Mouse (Mus musculus) hindlimb bud, embryonic 11.5 days (tissue): ENCODE data around the gene Tmem182.

ENCODE experiments used
- DNase-seq: peaks from one replicate; pipeline ENCODE4 v3.0.0-alpha.2; 2012; ENCODE audit warnings: low read depth, low spot score; ENCODE audit errors: extremely low spot score

Tmem182 gene

GRCm38 (mm10) chr1:40797348-40797747 lies 8.1 kb upstream of the Tmem182 start:
- no peak for DNase-seq

DNA sequence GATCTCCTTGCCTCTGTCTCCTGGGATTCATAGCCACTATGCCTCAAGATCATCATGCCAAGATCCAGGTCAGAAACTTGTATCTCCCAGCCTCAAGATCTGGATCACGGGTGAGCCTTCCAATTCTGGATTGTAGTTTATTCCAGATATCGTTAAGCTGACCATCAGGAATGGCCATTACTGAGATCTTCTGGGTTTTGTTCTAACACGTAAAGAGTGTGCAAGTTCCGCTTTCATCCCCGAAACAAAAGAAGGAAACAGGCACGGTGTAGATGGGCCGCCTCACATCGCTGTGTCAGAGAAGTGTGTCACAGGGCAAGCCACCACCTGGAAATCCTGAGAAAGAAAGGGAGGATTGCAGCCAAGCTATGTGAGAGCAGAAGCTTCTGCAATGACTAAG lies 6.3 kb upstream of the Tmem182 start:
- DNase-seq: no peak

DNA sequence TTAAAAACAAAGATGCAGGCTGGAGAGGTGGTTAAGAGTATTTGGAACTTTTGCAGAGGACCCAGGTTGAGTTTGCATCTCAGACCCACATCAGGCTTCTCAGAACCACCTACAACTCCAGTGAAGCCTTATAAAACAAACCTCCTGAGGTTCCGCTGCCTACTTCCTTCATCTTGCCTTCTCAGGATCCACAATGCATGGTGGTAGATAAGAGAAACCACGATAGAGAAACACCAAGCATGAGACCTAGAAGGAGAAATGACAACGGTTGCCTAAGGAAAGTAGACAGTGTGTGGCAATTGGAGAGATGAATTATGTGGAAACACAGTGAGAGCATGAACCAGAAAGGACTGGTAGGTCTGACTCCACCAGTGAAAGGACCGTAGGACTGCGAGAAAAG lies 4.5 kb upstream of the Tmem182 start:
- no peak for DNase-seq

DNA sequence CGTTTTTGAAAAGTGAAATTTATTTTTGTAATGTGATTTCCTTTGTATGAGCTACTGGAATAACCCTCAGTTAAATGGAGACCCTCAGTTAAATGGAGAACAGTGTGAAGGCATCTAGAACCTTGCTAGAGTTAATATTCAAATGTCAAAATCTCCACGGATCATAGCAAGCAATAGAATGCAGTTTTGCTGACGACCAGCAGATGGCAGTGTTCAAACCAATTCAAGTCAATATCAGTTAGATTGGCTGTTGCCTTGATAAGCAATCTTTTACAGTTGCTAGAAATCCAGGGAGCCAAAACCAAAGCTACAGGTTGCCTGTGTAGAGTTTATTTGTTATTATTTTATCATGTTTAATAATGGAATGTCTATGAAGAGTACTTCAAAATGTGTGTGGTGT lies 2.6 kb upstream of the Tmem182 start:
- DNase-seq: no peak

GRCm38 (mm10) chr1:40804118-40804517 lies 1.3 kb upstream of the Tmem182 start:
- no peak for DNase-seq

- DNase-seq: no peak
These were observed 490 bp downstream of the Tmem182 start for GRCm38 (mm10) chr1:40805891-40806290.

GRCm38 (mm10) chr1:40808643-40809042 lies 3.2 kb downstream of the Tmem182 start:
- DNase-seq: no peak

- no peak for DNase-seq
These were observed 9.9 kb downstream of the Tmem182 start for GRCm38 (mm10) chr1:40815071-40815845.

GRCm38 (mm10) chr1:40824517-40824916 lies 19.1 kb downstream of the Tmem182 start:
- no peak for DNase-seq

GRCm38 (mm10) chr1:40824936-40825335 lies 19.5 kb downstream of the Tmem182 start:
- DNase-seq: no peak

DNA sequence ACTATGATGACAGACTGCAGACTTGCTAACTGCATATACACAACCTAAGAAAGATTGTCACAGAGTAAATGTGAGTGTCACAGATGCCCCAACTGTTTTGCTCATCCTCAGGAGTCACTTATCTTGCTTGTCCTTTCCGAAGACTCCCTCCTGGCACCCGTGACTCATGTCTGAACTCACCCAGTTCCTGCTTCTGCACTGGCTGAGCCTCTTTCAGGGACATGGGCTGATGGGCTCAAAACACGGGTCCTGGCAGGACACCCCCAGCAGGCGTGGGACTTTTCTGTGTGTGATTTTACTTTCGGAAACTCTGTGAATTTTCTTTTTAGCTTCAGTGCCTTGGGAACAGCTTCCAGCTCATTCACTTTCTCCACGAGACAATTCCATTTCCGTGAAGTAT lies 20.4 kb downstream of the Tmem182 start:
- no peak for DNase-seq

DNA sequence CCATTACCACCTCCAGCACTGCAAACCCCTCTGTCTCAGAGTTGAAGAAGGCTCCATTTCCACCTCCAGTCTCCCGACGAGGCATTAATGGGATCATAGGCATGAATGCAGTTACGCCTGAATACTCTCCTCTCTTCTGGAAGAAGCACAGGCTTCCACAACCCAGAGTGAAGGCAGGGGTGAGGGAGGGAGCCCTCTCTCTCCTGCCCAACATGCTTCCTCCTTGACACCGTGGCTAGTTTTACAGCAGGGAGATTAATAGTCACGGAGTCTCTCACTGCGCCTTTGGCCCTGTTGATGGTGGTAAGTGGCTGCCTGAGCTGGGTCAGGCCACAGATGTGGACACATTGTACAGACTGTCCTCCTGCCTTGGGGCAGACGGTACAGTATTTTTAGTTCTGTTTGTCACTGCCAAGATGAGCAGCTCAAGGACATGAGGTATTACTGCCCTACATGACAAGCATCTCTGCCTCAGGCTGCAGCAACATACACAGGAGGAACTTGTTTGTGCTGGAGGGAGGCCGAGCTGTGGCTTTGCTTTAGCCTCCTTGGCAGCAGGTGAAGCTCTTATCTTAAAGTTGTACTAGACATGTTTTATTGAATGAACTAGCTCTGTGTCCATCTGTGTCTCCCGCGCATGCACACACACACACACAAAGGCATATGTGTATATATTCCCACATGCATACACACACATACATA lies 24.0 kb downstream of the Tmem182 start:
- no peak for DNase-seq

GRCm38 (mm10) chr1:40830712-40831507 lies 25.5 kb downstream of the Tmem182 start:
- DNase-seq: no peak

GRCm38 (mm10) chr1:40835468-40835867 lies 30.1 kb downstream of the Tmem182 start:
- no peak for DNase-seq

DNA sequence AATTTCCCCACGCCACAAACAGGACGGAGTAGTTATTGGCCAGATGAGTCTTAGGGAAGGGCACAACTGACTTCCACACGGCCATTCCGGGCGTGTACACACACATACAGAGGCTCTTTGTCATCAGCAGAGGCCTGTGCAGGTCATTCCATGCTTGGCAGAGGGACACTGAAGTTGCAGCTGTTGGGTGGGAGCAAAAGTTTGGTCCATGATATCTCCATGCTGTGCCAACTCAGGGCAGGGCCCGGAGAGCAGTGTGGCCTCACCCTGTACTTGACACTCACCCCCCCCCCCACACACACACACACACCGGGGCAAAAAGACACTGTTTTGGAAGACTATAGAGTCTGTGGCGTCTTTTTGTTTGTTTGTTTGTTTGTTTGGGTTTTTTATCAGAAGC lies 35.2 kb downstream of the Tmem182 start:
- no peak for DNase-seq

DNA sequence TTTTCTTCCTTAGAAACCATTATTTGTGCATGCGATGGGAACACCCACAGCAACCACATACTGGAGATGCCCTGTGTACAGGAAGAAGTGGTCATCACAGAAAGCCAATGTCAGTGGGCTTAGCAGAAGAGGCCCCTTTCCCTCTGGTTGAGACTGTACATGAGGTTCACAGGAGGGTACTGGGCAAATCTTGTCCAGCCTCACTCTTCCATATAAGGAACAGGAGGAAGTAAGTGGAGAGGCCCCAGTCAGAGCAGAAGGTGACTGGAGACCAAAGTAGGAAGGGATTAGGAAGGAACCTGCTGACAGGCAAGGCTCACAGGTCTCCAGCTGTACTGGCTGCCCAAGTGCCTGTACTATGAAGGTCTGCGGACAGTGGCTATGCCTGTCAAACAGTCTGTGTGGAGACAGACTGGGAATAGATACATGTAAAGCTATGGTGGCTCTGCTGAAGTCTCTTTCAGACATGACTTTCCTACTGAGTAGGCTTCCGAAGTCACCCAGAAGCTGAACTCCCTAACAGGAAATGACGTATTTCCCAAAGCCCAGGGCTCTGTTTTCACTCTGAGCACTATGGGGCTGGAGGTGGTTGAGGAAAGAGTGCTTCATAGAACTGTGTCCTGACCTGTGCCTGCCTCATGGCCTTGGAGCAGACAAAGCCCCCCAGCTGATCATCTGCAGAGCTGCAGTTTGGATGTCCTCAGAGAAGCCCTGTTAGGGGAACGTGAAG lies 35.8 kb downstream of the Tmem182 start:
- no peak for DNase-seq

DNA sequence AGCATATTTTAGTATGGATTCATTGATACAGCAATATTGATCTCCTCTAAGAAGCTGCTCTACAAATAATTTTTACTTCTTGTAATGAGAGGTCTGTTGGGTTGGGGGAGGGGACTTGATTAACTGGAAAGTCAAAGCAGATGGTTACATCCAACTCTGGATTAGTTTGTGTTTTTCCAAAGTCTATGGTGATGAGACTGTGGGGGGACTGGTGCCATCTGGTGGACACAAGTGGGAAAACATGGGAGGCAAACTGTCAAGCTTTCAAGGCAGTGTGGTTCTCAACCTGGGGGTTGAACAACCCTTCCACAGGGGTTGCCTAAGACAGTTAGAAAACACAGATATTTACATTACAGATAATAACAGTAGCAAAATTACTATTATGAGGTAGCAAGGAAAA lies 39.2 kb downstream of the Tmem182 start:
- DNase-seq: peak; percentile 30

GRCm38 (mm10) chr1:40847196-40847938 lies 42.0 kb downstream of the Tmem182 start:
- no peak for DNase-seq

DNA sequence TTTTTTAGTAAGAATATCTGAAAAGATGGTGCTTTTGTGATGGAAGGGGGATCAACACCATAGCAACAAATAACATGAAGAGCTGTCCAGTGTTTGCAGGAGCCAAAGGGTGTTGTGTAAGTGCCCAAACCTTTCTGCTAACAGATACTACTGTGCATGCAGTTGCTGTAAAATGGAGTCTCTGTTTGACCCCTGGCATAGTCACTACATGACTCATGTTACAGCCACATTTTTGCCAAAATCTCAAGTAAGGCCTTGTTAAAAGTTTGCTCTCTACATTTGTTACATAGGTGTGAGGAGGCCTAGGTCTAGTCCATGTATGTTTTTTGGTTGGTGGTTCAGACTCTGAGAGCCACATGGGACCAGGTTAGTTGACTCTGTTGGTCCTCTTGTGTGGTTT lies 45.9 kb downstream of the Tmem182 start:
- DNase-seq: no peak

- no peak for DNase-seq
These were observed 49.9 kb downstream of the Tmem182 start for GRCm38 (mm10) chr1:40855268-40855667.
